Mouse (Mus musculus) thymus, adult 2 months (tissue): Measurements from ENCODE around the gene Zdhhc1. TPM values are rescaled to one million over a fixed set of nuclear protein-coding genes. Genes with fewer than 3 reads are reported as not detected.

ENCODE experiments used
- DNase-seq: peaks from one replicate; pipeline ENCODE4 v3.0.0; 2021
- H3K27ac ChIP-seq: fragments of 200-500 bp; 2 replicates; pipeline ENCODE4 v1.5.1; 2012; ENCODE audit warnings: low read length, control low read depth; ENCODE audit not compliant: control insufficient read depth, insufficient read depth
- H3K27me3 ChIP-seq: fragments of 200-500 bp; 2 replicates; pipeline ENCODE4 v1.6.1; 2012; ENCODE audit warnings: mild to moderate bottlenecking, low read length, moderate library complexity, mixed read lengths; ENCODE audit not compliant: control insufficient read depth, insufficient read depth
- H3K36me3 ChIP-seq: fragments of 200-500 bp; 2 replicates; pipeline ENCODE4 v1.6.1; 2012; ENCODE audit warnings: mild to moderate bottlenecking, low read length, moderate library complexity; ENCODE audit not compliant: control insufficient read depth, insufficient read depth
- H3K4me1 ChIP-seq: fragments of 200-500 bp; replicated peaks from 2 replicates; pipeline ENCODE4 v1.6.1; 2012; ENCODE audit warnings: low read length; ENCODE audit not compliant: control insufficient read depth, insufficient read depth
- H3K4me3 ChIP-seq: fragments of 200-500 bp; 2 replicates; pipeline ENCODE4 v1.5.1; 2012; ENCODE audit warnings: mild to moderate bottlenecking, low read length, control low read depth, moderate library complexity; ENCODE audit not compliant: control insufficient read depth, insufficient read depth
- CTCF ChIP-seq: fragments of 200-500 bp; IDR thresholded peaks from 2 replicates; pipeline ENCODE4 v1.5.1; 2012; ENCODE audit warnings: mild to moderate bottlenecking, control low read depth, low read length, moderate library complexity, borderline replicate concordance; ENCODE audit not compliant: control insufficient read depth, poor library complexity, insufficient read depth; ENCODE audit errors: extremely low read depth
- POLR2A ChIP-seq: fragments of 200-500 bp; IDR thresholded peaks from 2 replicates; pipeline ENCODE4 v1.6.1; 2012; ENCODE audit warnings: mild to moderate bottlenecking, low read length, control low read depth, moderate library complexity; ENCODE audit not compliant: control insufficient read depth, poor library complexity, insufficient read depth; ENCODE audit errors: extremely low read depth
- WGBS: fragments of 180-500 bp; shearing (Covaris S2); methylation state at CpG from one replicate; pipeline ENCODE4 v1.1.7; 2018; 5-methylcytosine and 5-hydroxymethylcytosine counted together
- polyA plus RNA-seq: library from polyadenylated mRNA; depleted of rRNA; stranded (reverse); fragments of >200 nt; gene quantifications from 2 replicates; pipeline ENCODE4 v1.2.3, GENCODE M21; 2012

Zdhhc1 gene
- polyA plus RNA-seq, 1 experiment, result 23.5 TPM

GRCm38 (mm10) chr8:105453296-105453695, 43.4 kb downstream of the Zdhhc1 start:
- no peaks in the 10 kb centered on the region for H3K36me3 ChIP-seq
- no peaks in the 10 kb centered on the region for H3K4me1 ChIP-seq
- 25% methylated on average over 5 of the region's 5 CpGs for WGBS
- TF ChIP-seq POLR2A (no peak), CTCF (no peak)
- H3K4me3 ChIP-seq, result no peak overlapping the region
- DNase-seq, result no peak
- no peak overlapping the region for H3K27ac ChIP-seq
- H3K27me3 ChIP-seq, result no peaks in the 10 kb centered on the region

GRCm38 (mm10) chr8:105451903-105452603, 44.6 kb downstream of the Zdhhc1 start:
- Histone ChIP-seq H3K27ac (no peak overlapping the region), H3K36me3 (no peaks in the 10 kb centered on the region), H3K4me1 (no peaks in the 10 kb centered on the region), H3K27me3 (no peaks in the 10 kb centered on the region), H3K4me3 (no peak overlapping the region)
- DNase-seq, result no peak
- WGBS, result 82% methylated on average over 15 of the region's 15 CpGs
- TF ChIP-seq CTCF, result no peak
- TF ChIP-seq POLR2A, result no peak

GRCm38 (mm10) chr8:105450977-105451376, 45.7 kb downstream of the Zdhhc1 start:
- no peaks in the 10 kb centered on the region for H3K36me3 ChIP-seq
- TF ChIP-seq POLR2A, result no peak
- no peak for TF ChIP-seq CTCF
- H3K4me1 ChIP-seq, result no peaks in the 10 kb centered on the region
- H3K27ac ChIP-seq, result no peak overlapping the region
- H3K4me3 ChIP-seq, result no peak overlapping the region
- no peak for DNase-seq
- 97% methylated on average over 1 of the region's 1 CpGs for WGBS
- no peaks in the 10 kb centered on the region for H3K27me3 ChIP-seq

- no peak for TF ChIP-seq CTCF
- no peak for TF ChIP-seq POLR2A
- Histone ChIP-seq H3K36me3 (no peaks in the 10 kb centered on the region), H3K27ac (no peak overlapping the region), H3K4me1 (no peaks in the 10 kb centered on the region), H3K4me3 (no peak overlapping the region), H3K27me3 (no peaks in the 10 kb centered on the region)
- no peak for DNase-seq
- WGBS, result 92% methylated on average over 5 of the region's 5 CpGs
Observed at GRCm38 (mm10) chr8:105448596-105448995, 48.1 kb downstream of the Zdhhc1 start.

GRCm38 (mm10) chr8:105448188-105448587, 48.5 kb downstream of the Zdhhc1 start:
- Histone ChIP-seq H3K4me1 (no peaks in the 10 kb centered on the region), H3K27ac (no peak overlapping the region), H3K27me3 (no peaks in the 10 kb centered on the region), H3K36me3 (no peaks in the 10 kb centered on the region), H3K4me3 (no peak overlapping the region)
- 96% methylated on average over 3 of the region's 3 CpGs for WGBS
- TF ChIP-seq CTCF (no peak), POLR2A (no peak)
- DNase-seq, result no peak

- no peak for DNase-seq
- no peak overlapping the region for H3K27ac ChIP-seq
Observed at GRCm38 (mm10) chr8:105446127-105446552, 50.6 kb downstream of the Zdhhc1 start.

GRCm38 (mm10) chr8:105445296-105446126, 51.2 kb downstream of the Zdhhc1 start:
- no peak for DNase-seq
- Histone ChIP-seq H3K4me3 (no peak overlapping the region), H3K36me3 (no peaks in the 10 kb centered on the region), H3K27ac (no peak overlapping the region), H3K4me1 (no peaks in the 10 kb centered on the region), H3K27me3 (no peaks in the 10 kb centered on the region)
- TF ChIP-seq POLR2A (no peak), CTCF (no peak)
- 79% methylated on average over 11 of the region's 11 CpGs for WGBS

More at GRCm38 (mm10) chr8:105446127-105446552, 50.6 kb downstream of the Zdhhc1 start:
- Histone ChIP-seq H3K4me1 (no peaks in the 10 kb centered on the region), H3K36me3 (no peaks in the 10 kb centered on the region), H3K4me3 (no peak overlapping the region), H3K27me3 (no peaks in the 10 kb centered on the region)
- WGBS, result 82% methylated on average over 4 of the region's 4 CpGs
- TF ChIP-seq CTCF (no peak), POLR2A (no peak)
